Mouse (Mus musculus): ENCODE measurements around the gene Nek10.

GRCm38 (mm10) chr14:14951808-14952207, 148.6 kb downstream of the Nek10 start:
- TF ChIP-seq CTCF (IDR thresholded peaks at IDR 0.05) (no peak), EP300 (IDR thresholded peaks at IDR 0.05) (no peak)

Data from lung, postnatal 0 days (tissue).